Mouse (Mus musculus) gastrocnemius, postnatal 10 days (tissue): Measurements from ENCODE around the gene Galr3. TPM values are rescaled to one million over a fixed set of nuclear protein-coding genes. Genes with fewer than 3 reads are reported as not detected.
"Not testable (repeated sequence)": the region's sequence is repeated elsewhere in the genome, so short reads cannot be mapped to it uniquely, and the experiment has no call there.

ENCODE experiments used
- DNase-seq: peaks from one replicate; pipeline ENCODE4 v3.0.0; 2021; ENCODE audit warnings: mixed read lengths
- long read RNA-seq, 2 experiments: library from polyadenylated mRNA; stranded (forward); transcript quantifications; one replicate each; pipeline ENCODE4 v2.0.0; 2021
- total RNA-seq, 2 experiments: library from RNA; stranded (reverse); gene quantifications; 2 replicates each; pipeline ENCODE4 v1.2.3; 2021

The Galr3 gene
- under 1 TPM; 0.25 to 0.35 TPM for total RNA-seq
- long read RNA-seq, experiment 1, partial matches to known transcripts = 0 of 1 reads
- long read RNA-seq, experiment 1, other reads (novel, unspliced or antisense) = 1 of 1 reads
- long read RNA-seq, experiment 2 = 0 reads

DNA sequence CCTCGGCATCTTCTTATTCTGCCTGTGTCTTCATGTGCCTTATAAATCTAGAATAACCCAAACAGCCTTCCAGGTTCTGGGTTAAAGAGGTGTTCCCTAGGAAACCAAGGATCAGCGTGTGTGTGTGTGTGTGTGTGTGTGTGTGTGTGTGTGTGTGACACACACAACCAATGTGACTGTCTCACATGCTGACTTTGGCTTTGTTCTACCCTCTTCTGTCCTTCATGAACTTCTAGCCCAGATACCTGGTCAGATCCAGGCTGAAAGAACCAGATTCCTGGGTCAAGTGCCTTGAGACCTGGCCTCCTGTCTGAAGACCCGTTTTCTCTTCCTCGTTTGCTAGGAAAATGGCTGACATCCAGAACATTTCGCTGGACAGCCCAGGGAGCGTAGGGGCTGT lies at the start of gene Galr3:
Gene Galr3, plus strand, starts transcription at position 301 of the 400 bp plus-strand sequence.
- no peak for DNase-seq

DNA sequence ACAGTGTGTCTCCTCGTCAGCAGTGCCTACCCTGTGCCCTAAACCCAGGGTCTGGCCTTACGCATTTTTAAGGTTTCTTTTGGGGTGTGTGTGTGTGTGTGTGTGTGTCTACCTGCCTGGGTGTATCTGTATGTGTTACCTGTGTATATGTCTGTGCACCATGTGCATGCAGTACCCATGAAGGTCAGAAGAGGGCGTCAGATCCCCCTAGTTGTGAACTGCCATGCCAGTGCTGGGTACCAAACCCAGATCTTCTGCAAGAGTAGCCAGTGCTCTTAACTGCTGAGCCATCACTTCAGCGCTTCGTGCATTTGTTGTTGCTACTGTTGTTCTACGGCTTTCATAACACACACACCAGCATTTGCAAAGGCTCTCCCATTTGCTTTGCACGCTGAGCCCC lies 49.5 kb upstream of the Galr3 start:
- DNase-seq = no peak

DNA sequence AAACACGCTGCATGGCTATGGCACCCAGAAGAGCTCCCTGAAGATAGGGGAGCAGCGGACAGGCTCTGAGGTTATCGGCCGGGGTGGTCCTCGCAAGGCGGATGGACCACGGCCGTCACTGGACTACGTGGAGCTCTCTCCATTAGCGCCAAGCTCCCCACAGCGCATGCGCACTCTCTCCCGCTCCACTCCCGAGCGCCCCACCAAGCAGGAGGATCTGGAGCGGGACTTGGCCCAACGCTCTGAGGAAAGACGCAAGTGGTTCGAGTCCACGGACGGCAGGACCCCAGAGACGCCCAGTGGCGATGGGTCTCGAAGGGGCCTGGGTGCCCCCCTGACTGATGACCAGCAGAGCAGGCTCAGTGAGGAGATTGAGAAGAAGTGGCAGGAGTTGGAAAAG lies 48.8 kb upstream of the Galr3 start:
- no peak for DNase-seq

DNA sequence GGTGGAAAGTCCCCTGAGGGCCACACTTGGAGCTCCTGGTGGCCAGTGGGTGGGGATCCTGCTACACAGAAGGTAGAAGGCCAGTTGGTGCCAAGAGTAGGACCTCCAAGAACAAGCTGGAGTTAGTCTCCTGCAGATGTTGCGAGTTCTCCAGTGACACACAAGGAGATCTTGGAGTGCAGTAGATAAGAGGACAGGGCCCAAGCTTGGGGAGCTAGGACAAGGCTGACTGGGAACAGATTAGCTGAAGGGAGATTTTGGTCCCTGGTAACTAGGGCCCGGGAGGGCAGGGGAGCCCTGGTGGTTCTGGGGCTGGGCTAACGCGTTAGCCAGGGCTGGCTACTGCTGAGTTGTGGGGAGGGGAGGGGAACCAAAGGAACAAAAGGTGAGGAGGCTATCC lies 45.8 kb upstream of the Galr3 start:
- no peak for DNase-seq

DNA sequence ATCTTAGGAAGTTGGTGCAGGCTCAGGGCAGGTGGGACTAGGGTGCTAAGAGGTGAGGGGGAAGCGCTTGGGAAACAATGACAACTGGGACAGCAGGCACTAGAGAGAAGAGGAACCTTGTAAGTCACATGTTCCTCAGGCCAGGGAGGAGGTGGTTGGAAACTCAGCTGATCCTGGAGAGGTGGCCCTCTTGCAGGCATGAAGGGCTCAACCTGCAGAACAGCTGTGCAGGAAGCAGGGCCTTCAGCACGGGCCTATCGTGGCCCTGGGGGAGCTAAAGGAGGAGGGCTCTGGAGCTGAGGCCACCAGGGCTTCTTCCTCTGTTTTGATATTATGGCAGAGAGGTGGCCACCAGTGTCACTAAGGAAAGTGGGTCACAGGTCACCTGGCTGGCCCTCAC lies 45.0 kb upstream of the Galr3 start:
- DNase-seq = no peak

DNA sequence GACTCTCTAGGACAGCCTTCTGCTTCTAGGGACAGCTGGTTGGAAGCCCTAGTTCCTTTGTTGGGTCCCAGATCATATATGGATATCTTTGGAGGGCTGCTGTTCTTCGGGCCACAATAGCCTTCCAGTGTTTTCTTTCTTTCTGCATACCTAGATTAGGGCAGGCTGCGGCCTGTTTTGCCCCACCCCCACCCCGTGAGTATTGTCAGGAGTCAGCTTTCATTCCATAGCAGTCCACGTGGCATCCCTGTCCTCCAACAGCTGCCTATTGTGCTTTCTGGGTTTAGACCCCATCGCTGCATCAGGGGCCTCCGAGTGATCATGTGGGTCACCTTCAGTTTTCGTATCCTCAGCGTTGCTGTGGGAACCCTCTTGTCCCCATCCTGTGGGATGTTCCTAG lies 43.3 kb upstream of the Galr3 start:
- DNase-seq = no peak

DNA sequence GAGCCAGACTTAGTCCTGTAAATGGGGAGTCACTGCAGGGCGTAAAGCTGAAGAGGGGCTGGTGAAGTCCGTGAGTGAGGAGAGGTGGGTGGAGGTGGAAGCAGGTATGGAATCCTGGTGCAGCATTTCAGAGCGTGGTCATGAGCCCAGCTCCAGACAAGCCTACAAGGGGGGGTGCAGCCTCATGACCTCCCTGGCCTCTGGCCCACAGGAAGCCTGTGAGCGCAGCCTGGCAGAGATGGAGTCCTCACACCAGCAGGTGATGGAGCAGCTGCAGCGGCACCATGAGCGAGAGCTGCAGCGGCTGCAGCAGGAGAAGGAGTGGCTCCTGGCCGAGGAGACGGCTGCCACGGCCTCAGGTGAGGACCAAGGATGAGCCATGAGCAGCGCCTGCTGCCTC lies 42.1 kb upstream of the Galr3 start:
- DNase-seq = no peak

DNA sequence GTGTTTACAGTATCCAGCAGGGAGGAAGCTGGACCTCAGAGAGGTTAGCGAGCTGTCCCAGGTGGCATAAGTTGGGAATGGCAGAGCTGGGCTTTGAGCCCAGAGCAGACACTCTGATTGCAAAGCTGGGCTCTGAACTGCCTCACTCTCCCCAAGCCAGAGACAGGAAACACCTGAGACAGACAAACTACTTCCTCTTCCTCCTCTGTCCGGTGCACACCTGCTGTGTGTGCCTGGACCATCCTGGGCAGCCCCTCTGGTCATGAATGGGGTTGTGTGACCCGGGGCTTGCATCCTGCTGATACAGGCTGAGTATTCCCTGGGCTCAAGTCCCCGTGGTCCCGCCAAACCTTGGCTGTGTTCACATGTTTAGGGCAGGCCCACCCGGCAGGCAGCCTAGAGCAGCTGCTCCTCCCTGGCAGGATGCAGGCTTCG lies 41.3 kb upstream of the Galr3 start:
- DNase-seq = no peak

DNA sequence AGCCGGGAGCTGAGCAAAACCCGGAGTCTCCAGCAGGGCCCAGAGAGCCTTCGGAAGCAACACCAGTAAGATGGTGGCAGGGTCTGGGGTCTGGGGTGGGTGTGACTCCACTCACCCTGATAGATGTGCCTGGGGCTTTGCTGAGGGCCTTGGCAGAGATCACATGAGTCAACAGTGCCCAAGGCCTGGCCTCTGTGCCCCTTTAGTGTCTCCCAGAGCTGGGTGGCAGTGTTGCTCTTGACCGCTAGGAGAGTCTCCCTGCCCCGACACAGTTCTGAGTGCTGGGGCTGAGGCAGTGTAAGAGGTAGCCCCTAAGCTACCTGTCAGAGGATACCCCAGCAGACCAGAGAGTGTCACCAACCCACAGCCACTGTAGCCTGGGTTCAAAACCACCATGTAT lies 40.1 kb upstream of the Galr3 start:
- no peak for DNase-seq

DNA sequence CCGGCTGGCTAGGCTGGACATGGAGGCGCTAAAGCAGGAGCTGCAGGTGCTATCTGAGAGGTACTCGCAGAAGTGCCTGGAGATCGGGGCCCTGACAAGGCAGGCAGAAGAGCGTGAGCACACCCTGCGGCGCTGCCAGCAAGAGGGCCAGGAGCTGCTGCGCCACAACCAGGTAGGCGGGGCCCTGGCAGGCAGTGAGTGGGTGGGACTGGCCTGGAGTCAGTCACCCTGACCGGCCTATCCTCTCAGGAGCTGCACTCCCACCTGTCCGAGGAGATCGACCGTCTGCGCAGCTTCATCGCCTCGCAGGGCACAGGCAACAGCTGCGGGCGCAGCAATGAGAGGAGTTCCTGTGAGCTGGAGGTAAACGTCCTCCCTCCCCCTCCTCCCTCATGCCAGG lies 39.6 kb upstream of the Galr3 start:
- DNase-seq = no peak

DNA sequence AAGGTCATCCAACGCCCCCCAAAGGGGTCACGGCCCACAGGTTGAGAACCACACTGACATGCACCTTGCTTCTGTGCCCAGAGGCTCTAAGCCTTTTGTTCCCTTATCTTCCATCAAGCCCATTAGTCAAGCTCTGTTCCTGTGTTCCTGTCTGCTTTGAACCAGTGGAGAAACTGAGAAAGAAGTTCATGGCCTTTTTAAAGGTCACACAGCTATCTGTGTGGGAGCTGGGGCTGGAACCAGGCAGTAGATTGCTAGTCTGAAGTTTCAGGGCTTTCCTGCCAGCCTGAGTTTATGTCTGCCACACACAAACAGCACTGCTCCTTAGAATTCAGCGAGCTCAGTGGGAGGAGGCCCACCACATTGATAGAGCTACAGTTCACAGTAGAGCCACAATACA lies 38.6 kb upstream of the Galr3 start:
- DNase-seq = no peak

DNA sequence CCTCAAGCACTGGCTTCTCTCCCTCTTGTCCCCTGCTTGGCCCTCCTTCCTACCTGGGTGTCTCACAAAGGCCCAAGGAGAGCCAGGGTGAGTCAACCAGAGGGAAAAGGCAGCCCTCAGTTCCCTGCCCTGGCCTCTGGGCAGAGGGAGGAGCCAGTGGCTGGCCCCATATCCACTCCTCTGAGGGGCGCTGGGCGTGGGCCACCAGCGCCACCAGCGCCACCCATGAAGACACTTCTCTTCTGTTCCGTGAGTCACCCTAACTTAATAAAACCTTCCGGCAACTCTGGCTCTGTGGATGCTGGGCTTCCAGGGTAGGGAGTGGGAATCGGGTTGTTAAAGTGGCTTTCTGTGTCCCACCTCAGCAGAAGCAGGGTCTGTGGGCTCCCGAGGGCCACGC lies 36.1 kb upstream of the Galr3 start:
- DNase-seq = no peak

DNA sequence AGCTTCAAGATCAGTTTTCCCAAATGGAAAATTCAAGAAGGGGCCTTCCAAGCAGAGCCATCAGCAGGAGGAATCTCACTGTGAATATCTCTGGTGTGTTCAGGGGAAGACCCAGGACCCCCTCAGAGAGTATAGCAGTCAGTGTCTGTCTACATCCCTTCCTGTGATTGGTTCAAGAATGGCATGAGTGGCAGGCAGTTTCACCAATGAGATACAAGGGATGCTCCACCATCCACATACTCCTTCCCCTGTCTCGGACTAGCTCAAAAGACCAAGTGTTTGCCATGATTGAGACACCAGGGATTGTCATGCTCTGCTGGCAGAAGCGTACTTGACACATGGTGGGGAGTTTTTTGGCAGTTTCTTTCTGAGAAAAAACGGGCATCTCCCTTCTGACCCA lies 35.0 kb upstream of the Galr3 start:
- no peak for DNase-seq

DNA sequence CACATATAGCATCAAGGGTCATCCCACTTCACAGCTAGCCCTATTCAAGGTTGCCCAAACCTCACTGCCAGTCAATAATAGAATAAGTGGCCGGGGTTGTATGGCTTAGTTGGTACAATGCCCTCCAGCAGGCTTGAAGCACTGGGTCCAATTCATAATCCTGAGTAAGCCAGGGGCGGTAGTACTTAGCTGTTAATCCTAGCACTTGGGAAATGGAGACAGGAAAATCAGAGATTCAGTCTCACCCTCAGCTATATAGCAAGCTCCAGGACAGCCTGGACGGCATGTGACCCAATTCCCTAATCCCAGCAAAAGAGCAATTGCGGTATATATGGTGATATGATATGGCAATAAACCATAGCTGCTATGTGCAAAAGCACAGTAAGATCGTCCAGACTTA lies 34.6 kb upstream of the Galr3 start:
- DNase-seq = no peak

DNA sequence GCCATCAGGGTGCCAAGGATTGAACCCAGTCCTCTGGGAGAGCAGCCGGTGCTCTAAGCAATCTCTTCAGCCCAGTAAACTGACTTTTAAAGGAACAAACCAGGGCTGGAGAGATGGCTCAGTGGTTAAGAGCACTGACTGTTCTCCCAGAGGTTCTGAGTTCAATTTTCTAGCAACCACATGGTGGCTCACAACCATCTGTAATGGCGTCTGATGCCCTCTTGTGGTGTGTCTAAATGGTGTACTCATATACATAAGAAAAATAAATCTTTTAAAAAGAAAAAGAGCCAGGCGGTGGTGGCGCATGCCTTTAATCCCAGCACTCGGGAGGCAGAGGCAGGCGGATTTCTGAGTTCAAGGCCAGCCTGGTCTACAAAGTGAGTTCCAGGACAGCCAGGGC lies 33.8 kb upstream of the Galr3 start:
- DNase-seq = not testable (repeated sequence)

DNA sequence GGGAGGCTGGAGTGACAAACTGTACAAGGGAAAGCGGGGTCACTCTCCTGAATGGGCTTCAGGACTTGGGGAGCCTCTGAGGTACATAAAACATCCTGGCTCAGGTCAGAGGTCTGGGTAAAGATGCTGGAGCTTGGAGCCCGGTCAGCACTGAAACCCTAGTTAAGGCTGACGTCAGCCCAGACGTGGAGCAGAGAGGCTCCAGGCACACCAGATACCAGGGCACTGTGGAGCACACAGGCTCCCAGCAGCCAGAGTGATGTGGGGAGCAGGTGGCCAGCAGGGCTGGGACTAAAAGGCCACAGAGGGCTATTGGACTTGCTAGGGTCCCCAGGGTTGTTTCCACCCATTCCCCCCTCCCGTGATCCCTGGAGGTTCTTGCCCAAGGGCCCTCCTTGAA lies 32.0 kb upstream of the Galr3 start:
- no peak for DNase-seq

DNA sequence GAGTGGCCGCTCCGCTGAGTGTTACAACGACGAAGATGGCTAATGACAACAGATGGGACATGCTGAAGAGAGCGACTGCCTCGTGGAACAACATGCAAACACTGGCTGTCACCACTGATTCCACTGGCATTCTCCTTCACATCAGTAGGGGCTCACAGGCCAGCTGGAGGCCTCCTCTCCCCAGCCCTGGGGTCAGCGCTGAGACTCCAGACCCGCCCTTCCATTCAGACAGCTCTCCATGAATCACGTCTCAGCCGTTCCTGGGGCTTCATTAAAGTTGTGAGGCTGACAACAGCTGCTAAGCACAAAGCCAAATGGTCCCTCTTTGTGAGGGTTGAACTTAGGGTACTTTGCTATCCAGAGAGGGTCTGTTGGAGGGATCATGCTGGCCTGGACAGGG lies 30.1 kb upstream of the Galr3 start:
- no peak for DNase-seq

DNA sequence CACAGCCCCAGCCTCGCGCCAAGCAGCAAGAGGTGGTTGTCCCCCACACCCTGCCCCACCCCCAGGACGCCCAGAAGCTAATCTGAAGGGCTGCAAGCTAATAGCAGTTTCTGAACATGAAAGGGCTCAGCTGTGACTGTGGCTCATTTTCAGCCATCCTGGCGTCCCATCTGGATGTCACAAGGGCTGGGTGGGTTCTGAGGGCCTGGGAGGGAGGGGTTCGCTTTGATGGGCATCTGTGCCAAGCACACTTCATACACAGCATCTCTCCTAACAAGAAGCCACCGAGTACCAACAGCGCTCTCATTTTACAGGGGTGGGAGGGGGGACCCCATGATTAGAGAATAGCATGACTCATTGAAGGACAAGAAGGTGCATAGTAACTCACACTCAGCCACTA lies 28.3 kb upstream of the Galr3 start:
- DNase-seq = no peak

DNA sequence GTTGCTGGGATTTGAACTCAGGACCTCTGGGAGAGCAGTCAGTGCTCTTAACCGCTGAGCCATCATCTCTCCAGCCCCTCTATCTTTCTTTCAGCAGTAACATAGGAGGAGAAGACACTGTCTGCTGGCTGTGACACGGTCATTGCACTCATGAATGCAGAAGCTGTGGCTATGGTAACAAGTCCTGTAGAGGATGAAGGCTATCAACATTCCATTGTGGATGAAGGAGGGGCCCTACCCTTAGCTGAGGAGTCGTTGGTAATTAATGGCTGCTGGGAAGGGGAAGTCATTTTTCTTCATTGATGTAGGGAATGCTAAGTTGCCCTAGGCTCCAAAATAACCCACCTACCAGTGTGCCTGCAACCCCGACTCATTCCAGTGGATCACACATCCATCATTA lies 23.5 kb upstream of the Galr3 start:
- no peak for DNase-seq

DNA sequence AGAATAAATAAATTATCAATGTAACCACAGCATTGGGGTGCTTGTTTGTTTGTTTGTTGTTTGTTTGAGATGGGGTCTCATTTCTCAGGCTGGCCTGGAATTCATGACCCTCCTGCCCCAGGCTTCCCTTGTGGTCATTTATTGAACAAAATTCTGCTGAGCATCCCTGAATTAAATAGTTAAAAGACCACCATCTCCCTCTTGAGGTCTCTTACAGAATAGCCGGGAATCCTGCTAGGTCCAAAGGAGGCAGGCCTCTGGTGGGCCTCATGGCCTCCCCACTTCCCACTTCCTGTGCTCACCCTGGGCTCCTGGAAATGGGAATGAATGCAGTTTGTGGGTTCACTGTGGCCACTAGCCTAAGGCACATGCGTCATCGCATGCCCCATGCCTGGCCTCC lies 22.8 kb upstream of the Galr3 start:
- DNase-seq = no peak

DNA sequence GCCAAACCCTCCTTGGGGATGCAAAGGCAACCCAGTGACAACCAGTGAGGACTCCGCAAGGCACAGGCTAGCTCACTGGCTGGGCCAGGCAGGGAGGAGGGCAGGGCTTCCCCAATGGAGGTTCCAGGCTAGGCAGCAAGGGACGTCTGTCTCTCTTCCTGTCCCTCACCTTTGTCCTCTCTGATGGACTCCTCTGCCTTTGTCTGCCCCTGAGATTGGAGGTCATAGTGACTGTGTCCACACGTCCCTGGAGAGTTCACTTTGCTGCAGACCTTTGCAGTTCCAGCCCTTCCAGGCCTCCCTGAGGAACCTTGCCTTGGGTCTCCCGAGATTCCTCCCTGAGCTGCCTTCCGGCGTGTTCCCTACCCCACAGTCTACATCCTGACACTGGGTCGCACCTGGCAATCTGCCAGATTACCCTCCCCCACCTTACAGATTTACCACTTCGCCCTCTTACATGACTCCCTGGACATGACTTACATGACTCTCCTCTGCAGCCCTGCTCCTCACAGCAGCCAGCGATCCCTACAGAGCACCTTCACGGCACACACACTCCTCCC lies 18.9 kb upstream of the Galr3 start:
- DNase-seq = no peak

DNA sequence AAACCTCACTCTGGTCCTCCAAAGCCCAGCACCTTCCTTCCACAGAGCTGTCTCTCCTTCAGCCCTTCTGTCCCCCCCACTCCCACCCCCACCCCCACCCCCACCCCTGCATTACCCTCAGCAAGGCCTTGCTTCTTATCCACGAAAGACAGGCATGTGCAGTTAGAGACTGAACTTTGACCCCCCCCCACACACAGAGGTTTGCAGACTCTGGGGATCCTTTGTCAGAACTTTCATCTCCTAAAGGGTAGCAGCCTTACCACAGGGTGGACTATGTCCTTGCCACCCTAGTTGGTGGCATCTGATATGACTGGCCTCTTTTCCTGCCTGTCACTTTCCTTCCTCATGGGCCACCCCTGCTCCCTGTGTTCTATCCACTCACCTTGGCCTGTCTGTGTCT lies 18.3 kb upstream of the Galr3 start:
- no peak for DNase-seq

DNA sequence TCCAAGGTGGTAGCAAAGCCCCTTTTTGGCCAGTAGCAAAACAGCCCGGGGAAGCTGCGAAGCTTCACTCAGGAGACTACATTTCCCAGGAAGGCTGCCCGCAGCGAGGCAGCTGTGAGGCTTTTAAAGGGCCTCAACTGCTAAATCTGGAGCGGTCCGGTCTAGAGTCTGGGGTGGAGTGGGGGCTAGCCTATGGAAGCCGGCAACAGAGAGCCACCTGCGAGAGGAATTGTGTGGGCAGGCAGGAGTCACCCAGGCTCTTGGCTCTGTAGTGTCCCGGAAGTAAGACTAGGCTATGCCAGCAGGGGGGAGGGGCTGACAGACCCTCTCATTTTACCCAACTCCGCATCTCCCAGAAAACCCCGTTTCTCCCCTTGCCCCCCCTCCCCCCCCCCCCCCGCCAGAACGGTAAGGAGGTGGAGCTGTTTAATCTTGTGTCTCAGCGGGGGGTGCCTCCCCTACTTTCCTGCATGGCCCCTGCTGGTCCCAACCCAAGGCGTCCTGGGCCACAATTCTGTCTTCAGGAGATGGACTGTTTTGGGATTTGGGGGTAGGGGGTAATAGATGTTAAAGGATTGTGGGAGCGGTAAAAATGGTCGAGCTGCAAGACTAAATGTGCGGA lies 15.9 kb upstream of the Galr3 start:
- DNase-seq = no peak

DNA sequence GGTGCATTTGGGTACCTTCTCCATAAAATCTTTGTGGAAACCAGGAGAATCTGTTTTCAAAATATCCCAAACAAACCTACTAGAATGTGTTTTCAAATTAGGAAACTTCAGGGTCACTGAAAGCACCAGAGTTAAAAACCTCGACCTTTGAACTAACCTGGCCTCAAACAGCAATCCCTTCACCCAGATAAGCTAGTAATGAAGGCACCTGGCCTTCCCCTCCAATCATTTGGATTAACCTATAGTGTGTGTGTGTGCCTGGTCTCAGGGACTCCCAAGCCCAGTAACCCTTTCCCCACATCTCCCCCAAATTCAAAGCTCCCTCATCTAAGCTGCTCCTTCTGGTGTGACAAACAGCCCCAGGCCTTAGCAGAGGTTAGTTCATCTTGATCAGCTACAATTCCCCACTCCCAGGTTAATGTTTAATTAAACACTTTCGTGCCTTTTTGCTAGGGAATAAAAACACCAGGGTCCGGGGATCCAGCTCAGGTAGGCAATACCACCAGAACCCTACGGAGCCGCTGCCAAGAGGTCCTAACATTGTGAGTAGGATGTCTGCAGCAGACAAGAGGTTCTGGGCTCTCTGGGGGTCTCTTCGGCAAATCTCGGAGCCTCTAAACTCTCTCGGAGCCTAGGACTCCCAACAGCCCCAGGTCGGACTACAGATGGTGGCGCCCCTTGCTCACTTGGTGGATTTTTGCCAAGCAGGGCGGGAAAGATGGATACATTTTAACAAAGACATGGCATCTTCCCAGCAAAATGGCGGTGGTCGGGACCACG lies 15.0 kb upstream of the Galr3 start:
- DNase-seq = no peak
